Mouse (Mus musculus): ENCODE measurements around the gene Bbc3. TPM values are rescaled to one million over a fixed set of nuclear protein-coding genes. Genes with fewer than 3 reads are reported as not detected.

The Bbc3 gene
- total and polyA plus RNA-seq, 3 experiments = 2.9 to 9.3 TPM; not detected in 1

GRCm38 (mm10) chr7:16345297-16345696 is 37.1 kb downstream of the Bbc3 start:
- DNase-seq (ENCODE audit: low read depth, low spot score) = peak; percentile 71
- no peaks in the 10 kb centered on the region for H3K27me3 ChIP-seq (ENCODE audit: control insufficient read depth in 1 of 2, insufficient read depth in 2 of 2, low read length in 2 of 2)
- H3K27ac ChIP-seq (ENCODE audit: control insufficient read depth, low read depth, low read length) = peak overlapping the region; percentile 14; the same call in 1 of the 2 replicates
- peaks cover 12 to 22% of the 10 kb centered on the region in 2 experiments for H3K36me3 ChIP-seq (ENCODE audit: control insufficient read depth in 1 of 2, insufficient read depth in 2 of 2, low read length in 2 of 2)
- TF ChIP-seq MEF2A (IDR thresholded peaks at IDR 0.05; ENCODE audit: extremely low read depth, insufficient replicate concordance, low read depth, low read length, poor library complexity, severe bottlenecking) (peak; percentile 74; the same call in 1 of the 2 replicates), EP300 (IDR thresholded peaks at IDR 0.05; ENCODE audit: low read depth in 1 of 2, low read length in 2 of 2) (peak; percentile 15 to 46; a peak in 1 of 4 replicates), JUND (IDR thresholded peaks at IDR 0.05; ENCODE audit: low read depth, low read length) (no peak), TCF12 (IDR thresholded peaks at IDR 0.05; ENCODE audit: low read depth, low read length) (0 out of 2 replicates have a peak, but pooled peaks have one; percentile 15), GATA1 (IDR thresholded peaks at IDR 0.05; ENCODE audit: low read depth, low read length) (peak; percentile 71), CHD1 (IDR thresholded peaks at IDR 0.05; ENCODE audit: low read depth, low read length) (no peak), MYC (IDR thresholded peaks at IDR 0.05; ENCODE audit: low read depth, low read length) (no peak), NRF1 (IDR thresholded peaks at IDR 0.05; ENCODE audit: insufficient read depth, low read depth, low read length, poor library complexity, severe bottlenecking) (no peak), RCOR1 (IDR thresholded peaks at IDR 0.05; ENCODE audit: low read depth, low read length) (peak; percentile 58; the same call in 1 of the 2 replicates), ELF1 (IDR thresholded peaks at IDR 0.05; ENCODE audit: low read depth, low read length) (no peak), CHD2 (IDR thresholded peaks at IDR 0.05; ENCODE audit: low read length) (no peak)
- no peaks in the 10 kb centered on the region for H3K9me3 ChIP-seq (replicated peaks; ENCODE audit: insufficient read depth, low read length)
- H3K4me3 ChIP-seq (ENCODE audit: control insufficient read depth in 1 of 2, insufficient read depth in 1 of 2, low read depth in 2 of 2, low read length in 2 of 2) = no peak overlapping the region
- H3K9ac ChIP-seq (ENCODE audit: control insufficient read depth, low read depth, low read length, poor library complexity, severe bottlenecking) = no peak overlapping the region
- H3K79me2 ChIP-seq (ENCODE audit: control insufficient read depth, insufficient read depth, low read length, poor library complexity) = no peaks in the 10 kb centered on the region
- H3K4me1 ChIP-seq (ENCODE audit: control insufficient read depth in 1 of 2, insufficient read depth in 2 of 2, low read length in 2 of 2) = peaks cover 4 to 16% of the 10 kb centered on the region in 2 experiments; a peak in 3 of 4 replicates

- Histone ChIP-seq H3K4me1 (ENCODE audit: control insufficient read depth in 1 of 2, insufficient read depth in 2 of 2, low read length in 2 of 2) (peaks cover 4 to 16% of the 10 kb centered on the region in 2 experiments; a peak in 3 of 4 replicates), H3K4me3 (ENCODE audit: control insufficient read depth in 1 of 2, insufficient read depth in 1 of 2, low read depth in 2 of 2, low read length in 2 of 2) (no peak overlapping the region), H3K79me2 (ENCODE audit: control insufficient read depth, insufficient read depth, low read length, poor library complexity) (no peaks in the 10 kb centered on the region), H3K27ac (ENCODE audit: control insufficient read depth, low read depth, low read length) (no peak overlapping the region), H3K9me3 (replicated peaks; ENCODE audit: insufficient read depth, low read length) (no peaks in the 10 kb centered on the region), H3K36me3 (ENCODE audit: control insufficient read depth in 1 of 2, insufficient read depth in 2 of 2, low read length in 2 of 2) (peaks cover 17 to 22% of the 10 kb centered on the region in 2 experiments), H3K9ac (ENCODE audit: control insufficient read depth, low read depth, low read length, poor library complexity, severe bottlenecking) (no peak overlapping the region), H3K27me3 (ENCODE audit: control insufficient read depth in 1 of 2, insufficient read depth in 2 of 2, low read length in 2 of 2) (no peaks in the 10 kb centered on the region)
- TF ChIP-seq MAFK (IDR thresholded peaks at IDR 0.05; ENCODE audit: borderline replicate concordance, low read depth, low read length) (no peak), TBP (IDR thresholded peaks at IDR 0.05; ENCODE audit: low read depth, low read length) (no peak), USF1 (IDR thresholded peaks at IDR 0.05; ENCODE audit: low read depth, low read length) (no peak)
- DNase-seq (ENCODE audit: low read depth, low spot score) = no peak
These were observed 41.8 kb downstream of the Bbc3 start for GRCm38 (mm10) chr7:16349999-16350398.
